Mouse (Mus musculus) ES-Bruce4 (cell line): ENCODE data around the gene Cbfa2t2.

Experiments used
- CTCF ChIP-seq: IDR thresholded peaks from one replicate; pipeline ENCODE4 v1.8.1; 2011; ENCODE audit warnings: low read depth, low read length
- EP300 ChIP-seq: IDR thresholded peaks from 2 replicates; pipeline ENCODE4 v1.6.1; 2011; ENCODE audit warnings: low read depth, low read length; ENCODE audit not compliant: insufficient read depth
- POLR2A ChIP-seq: IDR thresholded peaks from one replicate; pipeline ENCODE4 v1.8.1; 2011; ENCODE audit warnings: low read length; ENCODE audit not compliant: insufficient read depth

DNA sequence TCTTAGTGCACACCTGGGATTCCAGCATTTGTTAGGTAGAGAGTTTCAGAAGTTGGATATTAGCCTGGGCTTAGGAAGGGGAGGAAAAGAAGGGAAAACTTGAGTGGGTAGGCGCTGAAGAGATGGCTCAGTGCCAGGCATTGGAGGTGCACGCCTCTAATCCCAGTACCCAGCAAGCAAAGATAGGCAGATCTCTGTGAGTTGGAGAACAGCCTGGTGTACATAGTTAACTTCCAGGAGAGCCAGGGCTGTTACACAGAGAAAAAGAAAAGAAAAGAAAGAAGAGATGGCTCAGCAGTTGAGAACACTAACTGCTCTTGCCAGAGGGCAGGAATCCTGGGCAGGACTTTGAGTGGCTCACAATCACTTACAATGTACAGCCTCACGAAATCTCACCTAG is 90.2 kb downstream of the Cbfa2t2 start:
- TF ChIP-seq CTCF (no peak), POLR2A (no peak), EP300 (no peak)
